Mouse (Mus musculus) neural tube, embryonic 11.5 days (tissue): Measurements from ENCODE around the gene Zer1. TPM values are rescaled to one million over a fixed set of nuclear protein-coding genes. Genes with fewer than 3 reads are reported as not detected.

Experiments used
- ATAC-seq: fragments of 200-750 bp; cut with Nextera tagmentation; 2 replicates; pipeline ENCODE4 v1.8.0; 2017; ENCODE audit warnings: moderate number of reproducible peaks, mild to moderate bottlenecking, moderate TSS enrichment, moderate library complexity; ENCODE audit not compliant: insufficient read depth, low FRiP score, low TSS enrichment
- DNase-seq: peaks from one replicate; pipeline ENCODE4 v3.0.0-alpha.2; 2015; ENCODE audit warnings: low spot score
- H3K27ac ChIP-seq: fragments of 300-500 bp; sonication (generic); 2 replicates; pipeline ENCODE4 v1.5.1; 2014; ENCODE audit warnings: low read depth, mild to moderate bottlenecking, low read length
- H3K27me3 ChIP-seq: fragments of 300-500 bp; sonication (generic); 2 replicates; pipeline ENCODE4 v1.6.1; 2014; ENCODE audit warnings: mild to moderate bottlenecking, low read length, mixed read lengths; ENCODE audit not compliant: control insufficient read depth, insufficient read depth
- H3K36me3 ChIP-seq: fragments of 300-500 bp; sonication (generic); 2 replicates; pipeline ENCODE4 v1.6.1; 2014; ENCODE audit warnings: mild to moderate bottlenecking, low read length, moderate library complexity, mixed read lengths; ENCODE audit not compliant: control insufficient read depth, insufficient read depth
- H3K4me1 ChIP-seq: fragments of 300-500 bp; sonication (generic); 2 replicates; pipeline ENCODE4 v1.6.1; 2014; ENCODE audit warnings: low read length, mixed read lengths; ENCODE audit not compliant: control insufficient read depth, insufficient read depth
- H3K4me2 ChIP-seq: fragments of 300-500 bp; sonication (generic); 2 replicates; pipeline ENCODE4 v1.6.1; 2014; ENCODE audit warnings: low read depth, mild to moderate bottlenecking, moderate library complexity
- H3K4me3 ChIP-seq: fragments of 300-500 bp; sonication (generic); 2 replicates; pipeline ENCODE4 v1.5.1; 2014; ENCODE audit warnings: low read depth, low read length
- H3K9ac ChIP-seq: fragments of 300-500 bp; sonication (generic); 2 replicates; pipeline ENCODE4 v1.6.1; 2014; ENCODE audit warnings: mild to moderate bottlenecking, low read length
- H3K9me3 ChIP-seq: fragments of 300-500 bp; sonication (generic); 2 replicates; pipeline ENCODE4 v1.6.1; 2016; ENCODE audit warnings: low read length; ENCODE audit not compliant: control insufficient read depth
- WGBS: fragments of 180-500 bp; shearing (Covaris S2); extraction: QIAGEN DNeasy Blood & Tissue Kit; methylation state at CpG from one replicate; pipeline ENCODE4 v1.1.7; 2014; 5-methylcytosine and 5-hydroxymethylcytosine counted together
- polyA plus RNA-seq: library from polyadenylated mRNA; unstranded; fragments of >200 nt; fragmentation: Nextera tagmentation; extraction: Ambion mirVana; gene quantifications from 2 replicates; pipeline ENCODE4 v1.2.1, GENCODE M21; 2014

Zer1 gene
- polyA plus RNA-seq, 1 experiment from 2014 or later, result 5.4 TPM

DNA sequence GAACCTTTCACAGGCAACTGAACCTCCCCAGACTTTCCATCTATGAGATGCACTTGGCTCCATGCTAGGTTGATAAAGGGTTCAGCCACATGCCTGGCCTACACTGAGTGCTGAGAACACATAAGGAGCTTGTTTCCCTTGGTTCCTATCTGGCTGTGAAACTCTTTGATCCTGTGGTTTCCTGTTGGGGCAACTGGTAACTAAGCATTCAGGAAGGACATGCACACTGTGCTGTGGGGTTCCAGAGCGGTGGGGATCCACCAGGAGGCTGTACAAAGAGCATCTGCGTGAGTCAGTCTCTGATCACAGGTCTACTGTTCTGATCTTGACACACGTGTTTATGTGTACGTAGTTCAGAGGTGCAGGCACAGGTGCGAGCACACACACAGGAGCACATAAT lies 11.8 kb downstream of the Zer1 start:
- Histone ChIP-seq H3K9me3 (no peaks in the 10 kb centered on the region), H3K36me3 (peaks cover 13% of the 10 kb centered on the region)
- ATAC-seq, result no peak

DNA sequence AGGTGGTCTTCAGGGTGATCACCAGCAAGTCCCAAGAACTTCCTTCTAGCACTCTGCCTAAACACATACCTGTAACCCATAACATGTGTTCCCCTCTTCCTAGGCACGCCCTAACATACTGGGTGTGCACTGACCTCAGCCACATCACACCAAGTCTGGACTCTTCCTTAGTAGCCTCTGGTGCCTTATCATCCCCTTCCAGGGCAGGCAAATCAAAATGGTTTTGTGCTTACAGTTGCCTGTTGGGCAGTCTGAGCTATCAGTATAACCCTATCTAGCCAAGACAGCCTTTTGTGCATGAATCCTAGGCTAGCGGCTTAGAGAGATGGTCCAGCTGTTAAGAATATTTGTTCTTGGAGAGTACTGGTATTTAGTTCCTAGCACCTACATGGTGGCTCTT lies 12.9 kb downstream of the Zer1 start:
- Histone ChIP-seq H3K27ac (no peak overlapping the region), H3K4me1 (no peaks in the 10 kb centered on the region), H3K36me3 (peaks cover 15% of the 10 kb centered on the region), H3K4me3 (no peak overlapping the region), H3K4me2 (no peak overlapping the region), H3K9ac (no peak overlapping the region), H3K27me3 (no peaks in the 10 kb centered on the region), H3K9me3 (no peaks in the 10 kb centered on the region)
- WGBS, result 94% methylated on average over 2 of the region's 2 CpGs
- ATAC-seq (no peak), DNase-seq (no peak)

More for the DNA sequence above, 11.8 kb downstream of the Zer1 start:
- DNase-seq, result no peak
- no peak overlapping the region for H3K4me3 ChIP-seq
- no peak overlapping the region for H3K27ac ChIP-seq
- WGBS, result 93% methylated on average over 5 of the region's 5 CpGs
- no peak overlapping the region for H3K9ac ChIP-seq
- H3K27me3 ChIP-seq, result no peaks in the 10 kb centered on the region
- no peak overlapping the region for H3K4me2 ChIP-seq
- H3K4me1 ChIP-seq, result no peaks in the 10 kb centered on the region

DNA sequence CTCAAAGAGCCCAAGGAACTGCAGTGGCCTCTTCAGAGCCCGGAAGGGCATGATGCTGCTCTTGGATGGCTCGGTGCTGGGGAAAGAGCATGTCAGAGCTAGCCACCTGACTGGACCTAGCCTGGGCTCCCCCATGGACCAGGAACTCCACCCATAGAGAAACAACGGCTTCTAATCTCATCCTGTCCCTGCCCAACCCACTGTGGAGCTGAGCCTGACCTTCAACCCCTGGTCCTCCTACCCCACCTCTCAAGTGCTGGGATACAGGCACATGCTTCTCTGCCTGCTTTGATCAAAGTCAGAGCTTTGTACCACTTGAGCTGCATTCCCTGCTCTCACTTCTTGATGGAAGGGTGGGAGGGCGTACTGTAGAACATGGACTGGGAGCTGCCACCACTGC lies 16.1 kb downstream of the Zer1 start:
- H3K27ac ChIP-seq, result no peak overlapping the region

DNA sequence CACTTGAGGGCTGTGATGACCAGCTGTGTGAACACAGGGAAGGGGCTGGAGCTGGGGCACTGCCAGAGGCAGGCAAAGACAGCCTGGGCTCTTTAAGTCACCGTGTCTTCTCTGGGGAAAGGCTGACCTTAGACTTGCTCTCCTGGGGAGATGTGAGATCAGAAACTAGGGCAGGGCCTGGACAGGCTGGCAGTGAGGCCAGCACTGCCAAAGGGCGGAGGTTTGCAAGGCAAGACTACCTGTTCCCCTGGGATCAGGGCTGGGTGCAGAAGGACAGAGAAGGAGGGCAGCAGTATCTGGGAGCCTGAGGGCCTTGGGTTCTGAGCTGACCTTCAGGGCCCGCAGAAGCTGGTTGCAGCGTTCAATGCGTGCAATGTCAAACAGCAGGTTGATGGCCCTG lies 16.7 kb downstream of the Zer1 start:
- Histone ChIP-seq H3K36me3 (peaks cover 19% of the 10 kb centered on the region), H3K4me2 (no peak overlapping the region), H3K9me3 (no peaks in the 10 kb centered on the region), H3K4me1 (no peaks in the 10 kb centered on the region), H3K27me3 (no peaks in the 10 kb centered on the region), H3K9ac (no peak overlapping the region), H3K27ac (no peak overlapping the region), H3K4me3 (no peak overlapping the region)
- ATAC-seq (no peak), DNase-seq (no peak)
- 87% methylated on average over 5 of the region's 5 CpGs for WGBS

More for the DNA sequence above, 16.1 kb downstream of the Zer1 start:
- H3K4me2 ChIP-seq, result no peak overlapping the region
- no peak overlapping the region for H3K4me3 ChIP-seq
- H3K27me3 ChIP-seq, result no peaks in the 10 kb centered on the region
- H3K9ac ChIP-seq, result no peak overlapping the region
- no peaks in the 10 kb centered on the region for H3K4me1 ChIP-seq
- peaks cover 19% of the 10 kb centered on the region for H3K36me3 ChIP-seq
- ATAC-seq (no peak), DNase-seq (no peak)
- no peaks in the 10 kb centered on the region for H3K9me3 ChIP-seq
- WGBS, result 92% methylated on average over 4 of the region's 4 CpGs

DNA sequence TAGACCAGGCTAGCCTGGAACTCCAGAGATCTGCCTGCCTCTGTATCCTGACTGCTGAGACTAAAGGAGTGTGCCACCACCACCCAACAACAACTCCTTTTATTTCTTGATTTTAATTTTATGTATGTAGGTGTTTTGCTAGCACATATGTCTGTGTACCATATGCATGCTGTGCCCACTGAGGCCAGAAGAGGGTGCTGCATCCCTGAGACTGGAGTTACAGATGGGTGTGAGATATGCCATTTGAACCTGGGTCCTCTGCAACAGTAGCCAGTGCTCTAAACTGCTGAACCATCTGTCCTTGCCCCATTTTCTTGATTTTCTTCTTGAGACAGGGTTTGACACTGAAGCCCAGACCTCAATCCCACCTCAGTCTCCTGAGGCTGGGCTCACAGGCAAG lies 18.0 kb downstream of the Zer1 start:
- ATAC-seq (no peak), DNase-seq (peak; percentile 57)
- H3K4me3 ChIP-seq, result no peak overlapping the region
- H3K4me2 ChIP-seq, result no peak overlapping the region
- no peak overlapping the region for H3K9ac ChIP-seq
- peaks cover 14% of the 10 kb centered on the region for H3K36me3 ChIP-seq
- H3K9me3 ChIP-seq, result no peaks in the 10 kb centered on the region
- no peaks in the 10 kb centered on the region for H3K27me3 ChIP-seq
- H3K27ac ChIP-seq, result no peak overlapping the region
- no peaks in the 10 kb centered on the region for H3K4me1 ChIP-seq

DNA sequence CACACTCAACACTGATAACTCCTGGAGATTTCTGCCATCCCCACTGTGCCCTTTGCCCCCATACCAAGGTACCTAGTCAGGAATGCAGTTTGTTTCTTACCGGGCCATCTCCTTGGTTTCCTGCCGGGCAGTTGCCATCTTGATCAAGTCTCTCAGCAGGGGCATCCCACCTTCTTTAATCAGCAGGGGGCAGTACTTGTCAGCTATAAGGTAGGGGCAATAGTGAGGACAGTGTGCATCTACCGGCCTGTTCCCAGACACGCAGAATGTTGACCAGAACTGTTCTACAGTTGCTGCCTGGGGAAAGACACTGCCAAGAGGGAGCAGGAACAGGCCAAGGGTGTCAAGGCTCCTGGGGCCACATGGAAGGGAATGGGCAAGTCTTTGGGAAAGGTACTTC lies 24.2 kb downstream of the Zer1 start:
- no peaks in the 10 kb centered on the region for H3K27me3 ChIP-seq
- no peak overlapping the region for H3K4me2 ChIP-seq

DNA sequence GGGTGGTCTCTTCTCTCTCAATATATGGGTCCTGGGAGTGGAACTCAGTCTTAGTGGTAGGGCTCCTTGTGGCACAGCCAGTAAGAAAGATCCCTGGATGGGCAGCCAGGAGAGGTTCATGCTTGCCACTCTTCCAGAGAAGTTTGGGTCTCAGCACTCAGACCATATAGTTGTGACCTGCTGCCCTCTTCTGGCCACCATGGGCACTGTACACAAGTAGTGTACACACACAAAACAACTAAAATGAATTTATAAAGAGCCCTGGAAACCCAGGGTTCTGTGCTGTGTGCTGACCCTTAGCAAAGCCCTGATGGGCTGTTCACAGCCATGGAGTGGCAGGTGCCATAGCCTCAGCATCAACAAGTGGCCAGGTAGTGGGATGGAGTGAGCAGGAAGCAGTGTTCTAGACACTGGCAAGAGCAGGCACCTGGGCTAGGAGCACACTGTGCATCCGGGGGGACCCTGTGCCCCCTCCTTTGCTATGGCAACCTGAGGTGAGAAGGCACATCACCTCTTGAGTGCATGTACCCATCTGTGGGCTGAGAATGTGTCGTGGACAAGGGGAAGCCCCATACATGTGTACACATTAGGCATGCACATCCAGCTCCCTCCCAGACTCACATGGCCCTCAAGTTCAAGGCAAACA lies 28.4 kb downstream of the Zer1 start:
- H3K4me3 ChIP-seq, result no peak overlapping the region
- DNase-seq (peak; percentile 60), ATAC-seq (no peak)
- no peaks in the 10 kb centered on the region for H3K27me3 ChIP-seq
- H3K4me1 ChIP-seq, result peaks cover 4% of the 10 kb centered on the region
- 77% methylated on average over 2 of the region's 2 CpGs for WGBS
- no peak overlapping the region for H3K4me2 ChIP-seq
- H3K36me3 ChIP-seq, result 0 out of 2 replicates have a peak, but pooled peaks cover 2% of the 10 kb centered on the region
- H3K27ac ChIP-seq, result no peak overlapping the region
- no peaks in the 10 kb centered on the region for H3K9me3 ChIP-seq
- H3K9ac ChIP-seq, result no peak overlapping the region

More for the DNA sequence above, 24.2 kb downstream of the Zer1 start:
- Histone ChIP-seq H3K36me3 (peaks cover 6% of the 10 kb centered on the region), H3K9ac (no peak overlapping the region), H3K4me3 (no peak overlapping the region), H3K4me1 (no peaks in the 10 kb centered on the region), H3K27ac (no peak overlapping the region), H3K9me3 (no peaks in the 10 kb centered on the region)
- no peak for ATAC-seq
- DNase-seq, result no peak
- 72% methylated on average over 4 of the region's 4 CpGs for WGBS

DNA sequence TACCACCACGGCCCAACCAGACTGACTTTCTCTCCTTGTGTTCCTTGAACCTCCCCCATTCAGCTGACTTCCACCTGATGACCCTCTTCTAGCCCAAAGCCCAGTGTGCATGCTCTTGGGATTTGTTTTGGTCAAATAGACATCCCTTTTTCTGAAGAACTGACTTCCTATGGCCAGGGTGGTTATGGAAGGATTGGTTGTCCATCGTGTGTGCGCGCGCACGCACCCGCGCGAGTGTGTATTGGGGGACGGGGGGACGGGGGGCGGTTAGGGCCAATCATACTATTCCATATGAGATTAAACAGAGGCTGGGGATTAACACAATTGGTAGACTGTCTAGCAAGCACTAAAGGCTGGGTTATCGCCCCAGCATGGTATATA lies 30.2 kb downstream of the Zer1 start:
- ATAC-seq (no peak; the same call in 1 of the 2 replicates), DNase-seq (no peak)
- Histone ChIP-seq H3K27ac (no peak overlapping the region), H3K9ac (peak overlapping the region; percentile 50), H3K36me3 (0 out of 2 replicates have a peak, but pooled peaks cover 2% of the 10 kb centered on the region), H3K9me3 (no peaks in the 10 kb centered on the region), H3K4me1 (peaks cover 4% of the 10 kb centered on the region), H3K4me3 (peak overlapping the region; percentile 55), H3K27me3 (no peaks in the 10 kb centered on the region), H3K4me2 (peak overlapping the region; percentile 73)
- WGBS, result 4% methylated on average over 13 of the region's 13 CpGs

DNA sequence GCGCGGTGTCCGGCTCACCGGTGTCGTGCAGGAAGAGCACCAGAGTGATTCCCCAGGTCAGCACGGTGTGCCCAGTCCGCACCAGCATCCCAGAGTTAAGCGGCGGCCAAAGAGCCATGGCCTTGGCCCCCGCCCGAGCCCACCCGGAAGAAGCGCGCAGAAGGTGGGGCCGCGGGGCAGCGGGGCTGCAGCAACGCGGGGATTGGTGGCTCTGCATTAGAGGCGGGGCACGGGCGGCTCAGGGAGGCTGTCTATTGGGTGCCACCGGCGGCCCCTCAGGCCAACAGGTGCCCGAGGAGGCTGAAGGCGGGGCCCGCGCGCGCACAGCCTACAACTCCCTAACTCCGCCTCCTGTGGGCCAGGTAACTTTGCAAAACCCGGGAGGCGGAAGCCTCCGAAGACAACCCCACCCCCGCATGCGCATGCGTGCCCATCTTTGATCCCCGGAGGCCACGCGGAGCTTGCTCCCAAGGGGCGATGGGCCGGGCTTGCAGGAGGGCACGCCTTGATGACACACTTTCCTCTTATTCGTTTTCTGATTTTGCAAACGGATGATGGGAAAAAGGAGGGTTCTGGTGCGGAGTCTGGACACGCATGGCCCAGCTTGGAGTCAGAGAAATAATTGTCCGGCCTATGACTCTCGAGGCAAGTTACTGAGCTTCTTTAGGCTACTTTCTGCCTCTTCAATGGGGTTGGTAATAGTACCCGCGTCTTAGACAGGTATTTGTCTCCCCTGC lies 30.7 kb downstream of the Zer1 start, which contains the start of gene Zdhhc12:
Gene Zdhhc12, minus strand, starts transcription at position 178 of the 737 bp plus-strand sequence.
- DNase-seq, result peak; percentile 94
- Histone ChIP-seq H3K27ac (peak within 1 kb of the TSS; percentile 50; the same call in 1 of the 2 replicates), H3K36me3 (0 out of 2 replicates have a peak, but pooled peaks cover 2% of the 10 kb centered on the region), H3K9ac (peak within 1 kb of the TSS; percentile 62), H3K4me1 (peaks cover 4% of the 10 kb centered on the region), H3K4me3 (peak within 1 kb of the TSS; percentile 55), H3K27me3 (no peaks in the 10 kb centered on the region), H3K4me2 (peak within 1 kb of the TSS; percentile 73), H3K9me3 (no peaks in the 10 kb centered on the region)
- peak; percentile 95 for ATAC-seq
- under 1% methylated on average over 51 of the region's 51 CpGs for WGBS
